8 mouse cellular contexts compared by ENCODE assay signal in genomic region chr11:80906456-80906855, GRCm38 (mm10). TPM values are rescaled to one million over a fixed set of nuclear protein-coding genes. Genes with fewer than 3 reads are reported as not detected.
A peak's percentile ranks its signal among the peaks of the same experiment; 100 is the strongest.
DNase-seq lines count a peak whose midpoint lies in the region; ATAC-seq and TF ChIP-seq lines count a peak whose summit lies in the region.
"Had no signal": no experiment of that assay in that cellular context is flagged by ENCODE, and none has a peak within 500 bp of the region (broad histone marks: within the 10 kb centered on the region; RNA-seq: fewer than 3 reads in every experiment).

No protein-coding gene starts in this region.

- DNase-seq in neural tube, embryonic 10.5 days (ENCODE audit: extremely low spot score, low spot score), result peak; percentile 59
- DNase-seq in adrenal gland, adult 8-10 months, result peak; percentile 31
- DNase-seq in embryo, embryonic 10.5 days (ENCODE audit: low spot score), result peak; percentile 84
- peak; percentile 56 for DNase-seq in kidney, adult 9 months
- DNase-seq in lung, adult 2 months, result peak; percentile 43
- peak; percentile 6 to 59 for DNase-seq in spleen, postnatal 10 days (ENCODE audit: low spot score in 2 of 2)

- TF ChIP-seq CTCF in lung, adult 2 months (IDR thresholded peaks at IDR 0.05; ENCODE audit: insufficient read depth, low read length), result peak; percentile 67

- no peak overlapping the region for H3K27ac ChIP-seq in neural tube, embryonic 15.5 days (replicated peaks)
- H3K27ac ChIP-seq: neural tube, embryonic 12.5 days had no signal

- H3K36me3 ChIP-seq in neural tube, embryonic 15.5 days, result no peaks in the 10 kb centered on the region
- H3K36me3 ChIP-seq: neural tube, embryonic 12.5 days had no signal

- H3K9me3 ChIP-seq in neural tube, embryonic 15.5 days (replicated peaks), result no peaks in the 10 kb centered on the region
- H3K9me3 ChIP-seq: neural tube, embryonic 12.5 days had no signal

- no peak overlapping the region for H3K9ac ChIP-seq in neural tube, embryonic 15.5 days (replicated peaks)
- H3K9ac ChIP-seq: neural tube, embryonic 12.5 days had no signal

- ATAC-seq in neural tube, embryonic 15.5 days (ENCODE audit: low FRiP score), result no peak

- no peaks in the 10 kb centered on the region for H3K27me3 ChIP-seq in neural tube, embryonic 15.5 days (replicated peaks)
- H3K27me3 ChIP-seq: neural tube, embryonic 12.5 days had no signal

- 0 out of 2 replicates have a peak, but pooled peaks cover 6% of the 10 kb centered on the region for H3K4me1 ChIP-seq in neural tube, embryonic 15.5 days
- H3K4me1 ChIP-seq in lung, adult 2 months (ENCODE audit: control insufficient read depth, insufficient read depth, low read length), result no peaks in the 10 kb centered on the region

- TF ChIP-seq POLR2A in lung, adult 2 months (IDR thresholded peaks at IDR 0.05; ENCODE audit: borderline replicate concordance, extremely low read depth, low read depth, low read length), result no peak

- no peak overlapping the region for H3K4me2 ChIP-seq in neural tube, embryonic 15.5 days
- H3K4me2 ChIP-seq: neural tube, embryonic 12.5 days had no signal

- no peak overlapping the region for H3K4me3 ChIP-seq in neural tube, embryonic 15.5 days (replicated peaks)
- no peak overlapping the region for H3K4me3 ChIP-seq in lung, adult 2 months (replicated peaks; ENCODE audit: extremely low read depth, low read depth, low read length)
- H3K4me3 ChIP-seq: neural tube, embryonic 12.5 days had no signal

- WGBS in neural tube, embryonic 15.5 days, result 37% methylated on average over 4 of the region's 4 CpGs
- WGBS in lung, adult 2 months, result 41% methylated on average over 4 of the region's 4 CpGs

RNA-seq across cellular contexts. Expression of gene Spaca3, which starts 48.3 kb away (rescaled TPM):
- polyA plus RNA-seq in neural tube, embryonic 15.5 days (2015; fragmentation: Nextera tagmentation; extraction: Ambion mirVana), result not detected in 2 replicates
- not detected for total RNA-seq in adrenal gland, adult 8-10 months (2022)
- 0.29 TPM in 1 of 2 replicates, not detected in the other for polyA plus RNA-seq in lung, adult 2 months (2012; rRNA removed)
- polyA plus RNA-seq: neural tube, embryonic 12.5 days had no signal

Comparison
In these comparisons a context has a peak if more than half of its experiments do, and no peak if none do; other contexts are left out.
1. DNase-seq: peak in every context shown above with its lines; median percentile 84 in embryo, embryonic 10.5 days; 59 in neural tube, embryonic 10.5 days; 56 in kidney, adult 9 months; 43 in lung, adult 2 months; 32 in spleen, postnatal 10 days; 31 in adrenal gland, adult 8-10 months.